Mouse (Mus musculus) C2C12 (cell line): Measurements from ENCODE around the gene Tnfrsf14. TPM values are rescaled to one million over a fixed set of nuclear protein-coding genes. Genes with fewer than 3 reads are reported as not detected.
A peak's percentile ranks its signal among the peaks of the same experiment; 100 is the strongest.

Experiments
- H3K27me3 ChIP-seq: one replicate; pipeline ENCODE4 v1.6.1; 2011; ENCODE audit not compliant: control insufficient read depth, insufficient read depth, insufficient read length
- H3K36me3 ChIP-seq: one replicate; pipeline ENCODE4 v1.6.1; 2011; ENCODE audit not compliant: control insufficient read depth, insufficient read depth
- H3K4me3 ChIP-seq: one replicate; pipeline ENCODE4 v1.5.1; 2011; ENCODE audit warnings: mild to moderate bottlenecking, control low read depth; ENCODE audit not compliant: poor library complexity, insufficient read depth, severe bottlenecking
- H3K79me2 ChIP-seq: one replicate; pipeline ENCODE4 v1.6.1; 2011; ENCODE audit not compliant: control insufficient read depth, insufficient read depth
- H3K79me3 ChIP-seq: one replicate; pipeline ENCODE4 v1.6.1; 2011; ENCODE audit warnings: low read depth, control low read depth
- H3ac ChIP-seq: one replicate; pipeline ENCODE3; 2011; ENCODE audit warnings: low read depth; ENCODE audit not compliant: control insufficient read depth, insufficient read length
- CEBPB ChIP-seq: IDR thresholded peaks from one replicate; pipeline ENCODE4 v1.6.1; 2011; ENCODE audit warnings: low read depth, mild to moderate bottlenecking, control low read depth, moderate library complexity
- CTCF ChIP-seq: IDR thresholded peaks from one replicate; pipeline ENCODE4 v1.5.1; 2011; ENCODE audit not compliant: control insufficient read depth, insufficient read depth, insufficient read length
- FOSL1 ChIP-seq: IDR thresholded peaks from one replicate; pipeline ENCODE4 v1.8.0; 2011; ENCODE audit warnings: mild to moderate bottlenecking, low read length; ENCODE audit not compliant: poor library complexity, insufficient read depth, severe bottlenecking
- MAX ChIP-seq: IDR thresholded peaks from one replicate; pipeline ENCODE4 v1.6.1; 2011; ENCODE audit warnings: mild to moderate bottlenecking, control low read depth
- MYOD1 ChIP-seq: IDR thresholded peaks from one replicate; pipeline ENCODE4 v1.6.1; 2011; ENCODE audit warnings: low read depth; ENCODE audit not compliant: control insufficient read depth, insufficient read length
- MYOG ChIP-seq: IDR thresholded peaks from one replicate; pipeline ENCODE4 v1.6.1; 2011; ENCODE audit not compliant: control insufficient read depth, insufficient read length; ENCODE audit errors: extremely low read depth
- USF1 ChIP-seq: IDR thresholded peaks from one replicate; pipeline ENCODE4 v1.6.1; 2011; ENCODE audit warnings: low read depth, mild to moderate bottlenecking, control low read depth, moderate library complexity
- long read RNA-seq, 2 experiments: library from polyadenylated mRNA; unstranded; transcript quantifications; one replicate each; pipeline ENCODE4 v2.0.0; 2019 to 2020
- polyA plus RNA-seq: library from polyadenylated mRNA; unstranded; fragments of >200 nt; fragmentation: generic; extraction: Trizol; gene quantifications from one replicate; pipeline ENCODE4 v1.2.1, GENCODE M21; 2012; ENCODE audit warnings: missing spikeins

Gene Tnfrsf14
- 0.02 TPM for polyA plus RNA-seq
- long read RNA-seq, experiment 1 = 0 reads
- long read RNA-seq, experiment 2 = 0 reads

GRCm38 (mm10) chr4:154928395-154929087 is at the start of gene Tnfrsf14:
Tnfrsf14 (minus strand) TSS chr4:154928563.
- no peak within 1 kb of the TSS for H3K4me3 ChIP-seq
- no peaks in the 10 kb centered on the region for H3K79me2 ChIP-seq
- H3K36me3 ChIP-seq = no peaks in the 10 kb centered on the region
- TF ChIP-seq CEBPB = no peak
- no peak for TF ChIP-seq MYOG
- TF ChIP-seq MYOD1 = no peak
- no peak for TF ChIP-seq CTCF
- TF ChIP-seq FOSL1 = no peak
- TF ChIP-seq USF1 = no peak
- TF ChIP-seq MAX = no peak
- H3K27me3 ChIP-seq = peaks cover 22% of the 10 kb centered on the region
- H3ac ChIP-seq = no peak within 1 kb of the TSS
- H3K79me3 ChIP-seq = no peaks in the 10 kb centered on the region

- H3K36me3 ChIP-seq = peaks cover 91% of the 10 kb centered on the region
- H3K4me3 ChIP-seq = no peak overlapping the region
- TF ChIP-seq MYOG (no peak), MAX (no peak), MYOD1 (no peak), CTCF (no peak), CEBPB (no peak), FOSL1 (no peak), USF1 (no peak)
- H3ac ChIP-seq = no peak overlapping the region
- H3K79me2 ChIP-seq = peaks cover 6% of the 10 kb centered on the region
- H3K27me3 ChIP-seq = no peaks in the 10 kb centered on the region
- no peaks in the 10 kb centered on the region for H3K79me3 ChIP-seq
These were observed 45.8 kb upstream of the Tnfrsf14 start for GRCm38 (mm10) chr4:154974163-154974611.

- no peak overlapping the region for H3ac ChIP-seq
- H3K36me3 ChIP-seq = peaks cover 81% of the 10 kb centered on the region
- H3K27me3 ChIP-seq = no peaks in the 10 kb centered on the region
- H3K79me3 ChIP-seq = peaks cover 4% of the 10 kb centered on the region
- peaks cover 22% of the 10 kb centered on the region for H3K79me2 ChIP-seq
- H3K4me3 ChIP-seq = no peak overlapping the region
- TF ChIP-seq CTCF (no peak), MAX (no peak), CEBPB (no peak), MYOD1 (no peak), USF1 (no peak), MYOG (no peak), FOSL1 (no peak)
These were observed 44.2 kb upstream of the Tnfrsf14 start for GRCm38 (mm10) chr4:154972546-154972945.

GRCm38 (mm10) chr4:154967173-154967572 is 38.8 kb upstream of the Tnfrsf14 start:
- no peak overlapping the region for H3K4me3 ChIP-seq
- no peak overlapping the region for H3ac ChIP-seq
- H3K79me3 ChIP-seq = peaks cover 32% of the 10 kb centered on the region
- TF ChIP-seq CTCF = no peak
- no peak for TF ChIP-seq MAX
- TF ChIP-seq MYOD1 = no peak
- TF ChIP-seq USF1 = no peak
- no peak for TF ChIP-seq CEBPB
- no peak for TF ChIP-seq FOSL1
- TF ChIP-seq MYOG = no peak
- peaks cover 41% of the 10 kb centered on the region for H3K36me3 ChIP-seq
- H3K79me2 ChIP-seq = peaks cover 56% of the 10 kb centered on the region
- H3K27me3 ChIP-seq = peaks cover 9% of the 10 kb centered on the region

- H3K36me3 ChIP-seq = peaks cover 28% of the 10 kb centered on the region
- H3ac ChIP-seq = peak overlapping the region; percentile 7
- peaks cover 32% of the 10 kb centered on the region for H3K79me3 ChIP-seq
- peaks cover 22% of the 10 kb centered on the region for H3K27me3 ChIP-seq
- TF ChIP-seq FOSL1 = no peak
- no peak for TF ChIP-seq CTCF
- TF ChIP-seq CEBPB = no peak
- no peak for TF ChIP-seq MYOG
- no peak for TF ChIP-seq USF1
- no peak overlapping the region for H3K4me3 ChIP-seq
- H3K79me2 ChIP-seq = peaks cover 56% of the 10 kb centered on the region
These were observed 37.5 kb upstream of the Tnfrsf14 start for GRCm38 (mm10) chr4:154965856-154966255.
